Mouse (Mus musculus): ENCODE measurements at regions not wholly inside any gene's neighbourhood (a gene's known extent, or its start where the extent isn't known, plus 50 kb on each side); places are given as distances from the start of the nearest gene placed in this dataset.

- ATAC-seq (replicated peaks; ENCODE audit: insufficient number of reproducible peaks, low FRiP score, low TSS enrichment, poor library complexity, severe bottlenecking): no peak
Observed at GRCm38 (mm10) chr3:149146673-149147072, 156.3 kb upstream of the Adgrl2 start.

GRCm38 (mm10) chr3:149140461-149140860 is 150.1 kb upstream of the Adgrl2 start:
- ATAC-seq (replicated peaks; ENCODE audit: insufficient number of reproducible peaks, low FRiP score, low TSS enrichment, poor library complexity, severe bottlenecking): no peak

- no peak for ATAC-seq (replicated peaks; ENCODE audit: insufficient number of reproducible peaks, low FRiP score, low TSS enrichment, poor library complexity, severe bottlenecking)
Observed at GRCm38 (mm10) chr3:149134028-149134938, 143.9 kb upstream of the Adgrl2 start.

- ATAC-seq (replicated peaks; ENCODE audit: insufficient number of reproducible peaks, low FRiP score, low TSS enrichment, poor library complexity, severe bottlenecking): no peak
Observed at GRCm38 (mm10) chr3:149118806-149119205, 128.5 kb upstream of the Adgrl2 start.

GRCm38 (mm10) chr3:149117684-149118056 is 127.3 kb upstream of the Adgrl2 start:
- ATAC-seq (replicated peaks; ENCODE audit: insufficient number of reproducible peaks, low FRiP score, low TSS enrichment, poor library complexity, severe bottlenecking): no peak

- no peak for ATAC-seq (replicated peaks; ENCODE audit: insufficient number of reproducible peaks, low FRiP score, low TSS enrichment, poor library complexity, severe bottlenecking)
Observed at GRCm38 (mm10) chr3:149117018-149117683, 126.8 kb upstream of the Adgrl2 start.

- no peak for ATAC-seq (replicated peaks; ENCODE audit: insufficient number of reproducible peaks, low FRiP score, low TSS enrichment, poor library complexity, severe bottlenecking)
Observed at GRCm38 (mm10) chr3:149116604-149117003, 126.2 kb upstream of the Adgrl2 start.

GRCm38 (mm10) chr3:149115901-149116300 is 125.5 kb upstream of the Adgrl2 start:
- no peak for ATAC-seq (replicated peaks; ENCODE audit: insufficient number of reproducible peaks, low FRiP score, low TSS enrichment, poor library complexity, severe bottlenecking)

- no peak for ATAC-seq (replicated peaks; ENCODE audit: insufficient number of reproducible peaks, low FRiP score, low TSS enrichment, poor library complexity, severe bottlenecking)
Observed at GRCm38 (mm10) chr3:149112878-149113277, 122.5 kb upstream of the Adgrl2 start.

GRCm38 (mm10) chr3:149111529-149112439 is 121.4 kb upstream of the Adgrl2 start:
- no peak for ATAC-seq (replicated peaks; ENCODE audit: insufficient number of reproducible peaks, low FRiP score, low TSS enrichment, poor library complexity, severe bottlenecking)

GRCm38 (mm10) chr3:149110831-149111230 is 120.5 kb upstream of the Adgrl2 start:
- no peak for ATAC-seq (replicated peaks; ENCODE audit: insufficient number of reproducible peaks, low FRiP score, low TSS enrichment, poor library complexity, severe bottlenecking)

- ATAC-seq (replicated peaks; ENCODE audit: insufficient number of reproducible peaks, low FRiP score, low TSS enrichment, poor library complexity, severe bottlenecking): no peak
Observed at GRCm38 (mm10) chr3:149105709-149106450, 115.5 kb upstream of the Adgrl2 start.

GRCm38 (mm10) chr3:149105181-149105580 is 114.8 kb upstream of the Adgrl2 start:
- ATAC-seq (replicated peaks; ENCODE audit: insufficient number of reproducible peaks, low FRiP score, low TSS enrichment, poor library complexity, severe bottlenecking): no peak

- ATAC-seq (replicated peaks; ENCODE audit: insufficient number of reproducible peaks, low FRiP score, low TSS enrichment, poor library complexity, severe bottlenecking): no peak
Observed at GRCm38 (mm10) chr3:149104080-149104479, 113.7 kb upstream of the Adgrl2 start.

- ATAC-seq (replicated peaks; ENCODE audit: insufficient number of reproducible peaks, low FRiP score, low TSS enrichment, poor library complexity, severe bottlenecking): no peak
Observed at GRCm38 (mm10) chr3:149103469-149103868, 113.1 kb upstream of the Adgrl2 start.

- ATAC-seq (replicated peaks; ENCODE audit: insufficient number of reproducible peaks, low FRiP score, low TSS enrichment, poor library complexity, severe bottlenecking): no peak
Observed at GRCm38 (mm10) chr3:149102846-149103245, 112.5 kb upstream of the Adgrl2 start.

GRCm38 (mm10) chr3:149101785-149102184 is 111.4 kb upstream of the Adgrl2 start:
- no peak for ATAC-seq (replicated peaks; ENCODE audit: insufficient number of reproducible peaks, low FRiP score, low TSS enrichment, poor library complexity, severe bottlenecking)

GRCm38 (mm10) chr3:149098764-149099163 is 108.4 kb upstream of the Adgrl2 start:
- ATAC-seq (replicated peaks; ENCODE audit: insufficient number of reproducible peaks, low FRiP score, low TSS enrichment, poor library complexity, severe bottlenecking): no peak
